Mouse (Mus musculus) stomach, postnatal 0 days (tissue): ENCODE measurements around the gene Rxfp4.

ENCODE experiments used
- CTCF ChIP-seq: IDR thresholded peaks from 2 replicates; pipeline ENCODE4 v1.5.1; 2016; ENCODE audit warnings: antibody characterized with exemption, low read depth, mild to moderate bottlenecking, moderate library complexity
- EP300 ChIP-seq: optimal IDR thresholded peaks from 2 replicates; pipeline ENCODE3; 2016; ENCODE audit warnings: antibody characterized with exemption

GRCm38 (mm10) chr3:88609066-88609465, 43.9 kb downstream of the Rxfp4 start:
- no peak for TF ChIP-seq CTCF
- TF ChIP-seq EP300 = no peak
